Mouse (Mus musculus) hindbrain, embryonic 10.5 days (tissue): ENCODE measurements at regions not wholly inside any gene's neighbourhood (a gene's known extent, or its start where the extent isn't known, plus 50 kb on each side); places are given as distances from the start of the nearest gene placed in this dataset.
"Not testable (repeated sequence)": the region's sequence is repeated elsewhere in the genome, so short reads cannot be mapped to it uniquely, and the experiment has no call there.

Experiments used
- DNase-seq: peaks from one replicate; pipeline ENCODE4 v3.0.0-alpha.2; 2017; ENCODE audit warnings: low spot score
- H3K27ac ChIP-seq: fragments of 300-500 bp; sonication (generic); 2 replicates; pipeline ENCODE4 v1.5.1; 2016; ENCODE audit warnings: mild to moderate bottlenecking, moderate library complexity
- H3K27me3 ChIP-seq: fragments of 300-500 bp; sonication (generic); 2 replicates; pipeline ENCODE4 v1.6.1; 2016; ENCODE audit warnings: mild to moderate bottlenecking; ENCODE audit not compliant: poor library complexity, insufficient read depth, severe bottlenecking
- H3K36me3 ChIP-seq: fragments of 300-500 bp; sonication (generic); 2 replicates; pipeline ENCODE4 v1.6.1; 2016; ENCODE audit warnings: mild to moderate bottlenecking, moderate library complexity
- H3K4me1 ChIP-seq: fragments of 300-500 bp; sonication (generic); replicated peaks from 2 replicates; pipeline ENCODE4 v1.6.1; 2016; ENCODE audit warnings: mild to moderate bottlenecking
- H3K4me3 ChIP-seq: fragments of 300-500 bp; sonication (generic); 2 replicates; pipeline ENCODE4 v1.5.1; 2016; ENCODE audit warnings: mild to moderate bottlenecking, moderate library complexity
- H3K9me3 ChIP-seq: fragments of 300-500 bp; sonication (generic); 2 replicates; pipeline ENCODE4 v1.6.1; 2016; ENCODE audit warnings: mild to moderate bottlenecking, moderate library complexity
- WGBS: fragments of 180-500 bp; shearing (Covaris S2); methylation state at CpG from one replicate; pipeline ENCODE4 v1.1.7; 2016; 5-methylcytosine and 5-hydroxymethylcytosine counted together

- Histone ChIP-seq H3K4me3 (no peak overlapping the region), H3K9me3 (no peaks in the 10 kb centered on the region), H3K27ac (no peak overlapping the region), H3K36me3 (no peaks in the 10 kb centered on the region), H3K27me3 (no peaks in the 10 kb centered on the region), H3K4me1 (no peaks in the 10 kb centered on the region)
- DNase-seq = no peak
- WGBS = 68% methylated on average over 4 of the region's 4 CpGs
Measured at GRCm38 (mm10) chr12:98144464-98144863, 114.8 kb downstream of the Galc start.

GRCm38 (mm10) chr12:98143170-98143569, 116.1 kb downstream of the Galc start:
- no peak overlapping the region for H3K4me3 ChIP-seq
- WGBS = 88% methylated on average over 1 of the region's 1 CpGs
- no peak for DNase-seq
- no peaks in the 10 kb centered on the region for H3K27me3 ChIP-seq
- no peaks in the 10 kb centered on the region for H3K9me3 ChIP-seq
- no peaks in the 10 kb centered on the region for H3K4me1 ChIP-seq
- H3K27ac ChIP-seq = no peak overlapping the region
- H3K36me3 ChIP-seq = no peaks in the 10 kb centered on the region

- H3K4me3 ChIP-seq, H3K4me1 ChIP-seq, DNase-seq, H3K36me3 ChIP-seq, H3K27ac ChIP-seq, H3K27me3 ChIP-seq, H3K9me3 ChIP-seq: not testable (repeated sequence)
- WGBS = 75% methylated on average over 3 of the region's 3 CpGs
Measured at GRCm38 (mm10) chr12:98139906-98140305, 119.4 kb downstream of the Galc start.

GRCm38 (mm10) chr12:98131276-98131675, 128.0 kb downstream of the Galc start:
- no peak for DNase-seq
- no peaks in the 10 kb centered on the region for H3K9me3 ChIP-seq

GRCm38 (mm10) chr12:98123541-98123940, 135.7 kb downstream of the Galc start:
- H3K9me3 ChIP-seq = no peaks in the 10 kb centered on the region
- no peaks in the 10 kb centered on the region for H3K27me3 ChIP-seq
- no peaks in the 10 kb centered on the region for H3K36me3 ChIP-seq
- DNase-seq = no peak
- H3K27ac ChIP-seq = no peak overlapping the region
- WGBS = 81% methylated on average over 3 of the region's 3 CpGs
- H3K4me3 ChIP-seq = no peak overlapping the region
- no peaks in the 10 kb centered on the region for H3K4me1 ChIP-seq

More at GRCm38 (mm10) chr12:98131276-98131675, 128.0 kb downstream of the Galc start:
- Histone ChIP-seq H3K4me3 (no peak overlapping the region), H3K27me3 (no peaks in the 10 kb centered on the region), H3K4me1 (no peaks in the 10 kb centered on the region), H3K36me3 (no peaks in the 10 kb centered on the region), H3K27ac (no peak overlapping the region)
- 78% methylated on average over 5 of the region's 5 CpGs for WGBS

GRCm38 (mm10) chr12:98108039-98108438, 151.2 kb downstream of the Galc start:
- H3K27ac ChIP-seq = no peak overlapping the region
- peaks cover 16% of the 10 kb centered on the region for H3K4me1 ChIP-seq
- no peak overlapping the region for H3K4me3 ChIP-seq
- 82% methylated on average over 9 of the region's 9 CpGs for WGBS
- no peaks in the 10 kb centered on the region for H3K36me3 ChIP-seq
- H3K27me3 ChIP-seq = no peaks in the 10 kb centered on the region
- no peaks in the 10 kb centered on the region for H3K9me3 ChIP-seq
- DNase-seq = no peak

- 56% methylated on average over 10 of the region's 10 CpGs for WGBS
- Histone ChIP-seq H3K27ac (no peak overlapping the region), H3K4me1 (peaks cover 17% of the 10 kb centered on the region), H3K4me3 (no peak overlapping the region), H3K9me3 (no peaks in the 10 kb centered on the region), H3K36me3 (no peaks in the 10 kb centered on the region), H3K27me3 (no peaks in the 10 kb centered on the region)
- no peak for DNase-seq
Measured at GRCm38 (mm10) chr12:98106789-98107684, 152.2 kb downstream of the Galc start.

- no peak for DNase-seq
- WGBS = 44% methylated on average over 3 of the region's 3 CpGs
Measured at GRCm38 (mm10) chr12:98106151-98106788, 153.0 kb downstream of the Galc start.

GRCm38 (mm10) chr12:98105749-98106148, 153.5 kb downstream of the Galc start:
- DNase-seq = no peak
- Histone ChIP-seq H3K27me3 (no peaks in the 10 kb centered on the region), H3K4me1 (peaks cover 17% of the 10 kb centered on the region), H3K36me3 (no peaks in the 10 kb centered on the region), H3K4me3 (no peak overlapping the region), H3K27ac (no peak overlapping the region), H3K9me3 (no peaks in the 10 kb centered on the region)

More at GRCm38 (mm10) chr12:98106151-98106788, 153.0 kb downstream of the Galc start:
- no peaks in the 10 kb centered on the region for H3K27me3 ChIP-seq
- H3K4me1 ChIP-seq = peaks cover 17% of the 10 kb centered on the region
- no peak overlapping the region for H3K4me3 ChIP-seq
- H3K9me3 ChIP-seq = no peaks in the 10 kb centered on the region
- H3K27ac ChIP-seq = no peak overlapping the region
- H3K36me3 ChIP-seq = no peaks in the 10 kb centered on the region

- no peaks in the 10 kb centered on the region for H3K27me3 ChIP-seq
- H3K4me3 ChIP-seq = no peak overlapping the region
- no peak overlapping the region for H3K27ac ChIP-seq
- DNase-seq = no peak
- H3K4me1 ChIP-seq = no peaks in the 10 kb centered on the region
- WGBS = 68% methylated on average over 5 of the region's 5 CpGs
- H3K36me3 ChIP-seq = no peaks in the 10 kb centered on the region
- no peaks in the 10 kb centered on the region for H3K9me3 ChIP-seq
Measured at GRCm38 (mm10) chr12:98090171-98090570, 169.1 kb downstream of the Galc start.

GRCm38 (mm10) chr12:98078351-98078750, 180.9 kb downstream of the Galc start:
- Histone ChIP-seq H3K9me3 (no peaks in the 10 kb centered on the region), H3K27me3 (no peaks in the 10 kb centered on the region), H3K36me3 (no peaks in the 10 kb centered on the region), H3K4me1 (no peaks in the 10 kb centered on the region), H3K4me3 (no peak overlapping the region), H3K27ac (no peak overlapping the region)
- WGBS = 86% methylated on average over 1 of the region's 1 CpGs
- DNase-seq = no peak

- Histone ChIP-seq H3K27ac (no peak overlapping the region), H3K27me3 (no peaks in the 10 kb centered on the region), H3K4me1 (no peaks in the 10 kb centered on the region), H3K9me3 (no peaks in the 10 kb centered on the region), H3K4me3 (no peak overlapping the region), H3K36me3 (no peaks in the 10 kb centered on the region)
- no peak for DNase-seq
- WGBS = 91% methylated on average over 2 of the region's 2 CpGs
Measured at GRCm38 (mm10) chr12:98075580-98075979, 183.7 kb downstream of the Galc start.

GRCm38 (mm10) chr12:98069110-98069509, 190.1 kb downstream of the Galc start:
- 57% methylated on average over 2 of the region's 2 CpGs for WGBS
- no peaks in the 10 kb centered on the region for H3K36me3 ChIP-seq
- no peak for DNase-seq
- H3K9me3 ChIP-seq = no peaks in the 10 kb centered on the region
- H3K27me3 ChIP-seq = no peaks in the 10 kb centered on the region
- no peaks in the 10 kb centered on the region for H3K4me1 ChIP-seq
- no peak overlapping the region for H3K4me3 ChIP-seq
- no peak overlapping the region for H3K27ac ChIP-seq
